Mouse (Mus musculus) ovary, postnatal 36 days (tissue): Measurements from ENCODE around the gene Ppp1r12a.
"Not testable (repeated sequence)": the region's sequence is repeated elsewhere in the genome, so short reads cannot be mapped to it uniquely, and the experiment has no call there.

ENCODE experiments used
- DNase-seq: peaks from one replicate; pipeline ENCODE4 v3.0.0; 2022; ENCODE audit warnings: low spot score, mixed read lengths

Gene Ppp1r12a

DNA sequence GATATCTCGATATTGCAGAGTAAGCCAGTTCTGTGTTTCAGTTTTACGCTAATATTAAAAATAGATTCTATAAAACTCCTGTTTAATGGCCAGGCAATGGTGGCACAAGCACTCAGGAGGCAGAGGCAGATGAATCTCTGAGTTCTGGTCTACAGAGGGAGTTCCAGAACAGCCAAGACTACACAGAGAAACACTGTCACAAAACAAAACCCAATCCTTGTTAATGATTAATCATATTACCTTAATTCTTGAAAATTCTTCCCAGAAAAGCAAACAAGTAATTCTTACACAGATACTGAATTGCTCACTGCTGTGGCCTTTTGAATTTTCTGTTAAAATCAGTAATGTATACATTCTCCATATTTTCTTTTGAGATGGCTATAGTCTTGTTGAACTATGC, 37.0 kb downstream of the Ppp1r12a start:
- DNase-seq = no peak

GRCm38 (mm10) chr10:108202126-108202525, 40.1 kb downstream of the Ppp1r12a start:
- no peak for DNase-seq

DNA sequence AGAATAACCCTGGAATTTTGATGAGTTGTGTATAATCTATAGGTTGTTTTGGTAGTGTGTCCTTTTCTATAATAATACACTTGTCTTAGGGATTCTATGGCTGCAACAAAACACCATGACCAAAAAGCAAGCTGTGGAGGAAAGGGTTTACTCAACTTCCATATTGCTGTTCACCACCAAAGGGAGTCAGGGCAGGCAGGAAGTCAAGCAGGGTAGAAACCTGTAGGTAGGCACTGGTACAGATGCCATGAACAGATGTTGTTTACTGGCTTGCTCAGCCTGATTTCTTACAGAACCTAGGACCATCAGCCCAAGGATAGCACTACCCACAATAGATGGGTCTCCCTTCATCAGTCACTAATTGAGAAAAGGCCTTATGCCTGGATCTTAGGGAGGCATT, 41.4 kb downstream of the Ppp1r12a start:
- DNase-seq = no peak

DNA sequence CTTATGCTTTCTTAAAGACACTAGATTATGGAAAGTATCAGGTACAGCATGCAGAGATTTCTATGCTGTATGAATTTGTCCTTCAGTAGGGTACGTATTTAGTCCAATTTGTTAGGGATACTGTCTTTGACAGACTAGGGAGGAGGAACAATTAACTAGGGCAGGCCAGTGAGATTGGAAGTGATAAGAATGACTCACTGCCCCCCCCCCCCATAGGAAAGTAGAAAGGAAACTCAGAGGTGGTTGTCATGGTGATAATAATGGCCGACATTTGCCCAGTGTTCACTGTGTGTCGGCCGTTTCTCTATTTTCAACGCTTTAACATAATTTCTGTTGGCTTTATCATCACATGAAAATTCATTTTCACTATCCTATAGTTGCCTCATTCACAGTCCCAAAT, 47.4 kb downstream of the Ppp1r12a start:
- DNase-seq = no peak

GRCm38 (mm10) chr10:108224413-108224812, 62.4 kb downstream of the Ppp1r12a start:
- no peak for DNase-seq

GRCm38 (mm10) chr10:108237049-108237448, 75.1 kb downstream of the Ppp1r12a start:
- DNase-seq = no peak

DNA sequence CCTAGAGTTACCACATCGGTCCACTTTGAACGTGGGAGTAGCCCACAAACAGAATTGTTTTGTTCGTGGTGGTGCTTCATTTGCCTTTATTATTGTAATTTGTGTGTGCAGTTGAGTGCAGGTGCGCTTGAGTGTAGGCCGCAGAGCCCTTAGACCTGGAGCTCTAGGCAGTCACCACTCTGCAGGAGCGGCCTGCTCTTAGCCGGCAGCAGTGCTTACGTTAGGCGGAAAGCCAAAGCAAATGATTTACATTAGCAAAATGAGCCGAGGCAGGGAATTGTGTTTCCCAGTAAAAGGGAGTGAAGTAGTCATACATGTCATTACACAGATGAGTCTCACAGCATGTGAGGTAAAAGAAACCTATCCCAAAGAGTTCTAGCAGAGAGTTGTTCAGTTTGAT, 77.1 kb downstream of the Ppp1r12a start:
- no peak for DNase-seq

DNA sequence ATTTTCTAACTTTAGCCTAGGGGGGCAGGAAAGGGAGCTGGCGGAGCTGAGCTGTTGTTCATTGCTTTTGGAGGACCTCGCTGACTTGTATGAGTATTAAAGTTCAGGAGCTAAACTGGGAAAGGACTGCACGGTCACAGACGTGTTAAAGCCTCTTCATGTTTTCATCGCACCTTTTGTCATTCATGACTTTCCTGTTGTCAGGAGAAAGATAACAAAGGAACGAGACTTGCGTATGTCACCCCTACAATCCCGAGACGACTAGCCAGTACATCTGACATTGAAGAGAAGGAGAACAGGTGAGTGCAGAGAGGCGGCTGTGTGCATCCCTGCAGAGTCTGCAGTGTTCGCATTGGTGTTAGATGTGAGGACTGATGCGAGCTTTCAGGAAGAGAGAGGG, 88.7 kb downstream of the Ppp1r12a start:
- DNase-seq = no peak

- no peak for DNase-seq
These were observed 89.2 kb downstream of the Ppp1r12a start for GRCm38 (mm10) chr10:108251181-108251580.

- no peak for DNase-seq
These were observed 93.9 kb downstream of the Ppp1r12a start for GRCm38 (mm10) chr10:108255812-108256376.

GRCm38 (mm10) chr10:108260931-108261330, 98.9 kb downstream of the Ppp1r12a start:
- DNase-seq = no peak

DNA sequence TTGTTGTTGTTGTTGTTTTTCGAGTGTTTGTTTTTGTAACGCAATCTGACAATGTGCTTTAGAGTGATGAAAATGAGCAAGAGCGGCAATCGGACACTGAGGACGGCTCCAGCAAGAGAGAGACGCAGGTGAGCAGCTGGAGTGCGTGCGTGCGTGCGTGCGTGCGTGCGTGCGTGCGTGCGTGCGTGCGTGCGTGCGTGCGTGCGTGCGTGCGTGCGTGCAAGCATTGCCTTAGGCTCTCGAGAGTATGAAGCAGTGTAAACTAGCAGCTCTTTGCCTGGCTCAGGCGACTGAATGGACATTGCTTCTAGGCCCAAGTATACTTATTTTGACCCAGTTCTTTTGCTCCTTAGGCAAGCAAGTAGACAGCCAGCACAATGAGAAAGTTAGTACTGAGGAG, 102.6 kb downstream of the Ppp1r12a start:
- no peak for DNase-seq

DNA sequence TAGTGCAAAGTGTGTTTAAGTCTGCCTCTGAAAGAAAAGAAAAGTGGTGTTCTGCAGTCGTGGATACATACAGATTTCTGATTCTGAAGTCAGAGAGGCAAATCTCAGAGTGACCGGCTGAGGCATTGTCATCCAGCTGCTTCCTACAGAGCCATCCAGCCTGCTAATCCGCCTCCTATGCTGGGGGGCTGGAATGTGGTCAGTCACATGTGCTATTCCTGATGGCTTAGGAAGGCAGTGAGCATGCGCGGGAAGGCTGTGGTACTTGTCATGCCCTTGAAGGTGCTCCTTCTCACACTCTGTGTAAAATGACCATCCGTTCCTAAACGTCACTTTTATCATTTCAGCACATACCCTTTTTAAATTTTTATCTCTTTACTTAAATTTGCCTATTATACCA, 109.2 kb downstream of the Ppp1r12a start:
- no peak for DNase-seq

DNA sequence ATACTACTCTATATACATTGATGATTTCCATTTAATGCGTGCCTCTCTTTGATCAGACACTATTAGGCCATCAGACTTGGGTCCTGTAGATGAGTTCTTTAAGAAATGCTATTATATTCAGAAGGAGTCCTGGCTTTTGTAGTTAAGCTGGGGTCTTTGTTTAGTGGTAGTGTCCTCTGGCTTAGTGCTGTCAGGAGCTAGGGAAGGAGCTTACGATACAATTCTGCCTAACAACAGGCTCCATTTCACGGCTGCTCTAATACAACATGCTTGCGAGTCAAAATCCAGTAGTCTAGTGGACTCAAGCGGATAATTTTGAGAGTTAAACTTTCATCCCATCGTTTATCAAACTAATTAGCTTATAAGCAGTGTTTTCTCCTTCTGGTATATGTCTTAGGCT, 114.7 kb downstream of the Ppp1r12a start:
- no peak for DNase-seq

DNA sequence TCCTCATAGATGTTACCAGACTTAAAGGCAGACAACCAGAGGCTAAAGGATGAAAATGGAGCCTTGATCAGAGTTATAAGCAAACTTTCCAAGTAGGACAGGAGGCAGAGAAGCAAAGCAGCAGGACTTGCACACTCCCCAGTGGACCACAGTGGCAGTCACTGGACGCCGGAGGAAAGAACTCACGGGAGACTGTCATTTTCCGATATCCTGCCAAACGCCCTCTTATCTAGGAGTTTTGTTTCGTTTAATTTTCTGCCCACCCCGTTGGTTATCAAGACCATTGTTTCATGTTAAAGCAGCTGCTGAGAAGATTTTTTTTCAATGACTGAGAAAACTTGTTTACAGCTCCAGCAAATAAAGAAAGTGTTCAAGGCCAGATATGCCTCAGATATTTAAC, 115.2 kb downstream of the Ppp1r12a start:
- DNase-seq = no peak

DNA sequence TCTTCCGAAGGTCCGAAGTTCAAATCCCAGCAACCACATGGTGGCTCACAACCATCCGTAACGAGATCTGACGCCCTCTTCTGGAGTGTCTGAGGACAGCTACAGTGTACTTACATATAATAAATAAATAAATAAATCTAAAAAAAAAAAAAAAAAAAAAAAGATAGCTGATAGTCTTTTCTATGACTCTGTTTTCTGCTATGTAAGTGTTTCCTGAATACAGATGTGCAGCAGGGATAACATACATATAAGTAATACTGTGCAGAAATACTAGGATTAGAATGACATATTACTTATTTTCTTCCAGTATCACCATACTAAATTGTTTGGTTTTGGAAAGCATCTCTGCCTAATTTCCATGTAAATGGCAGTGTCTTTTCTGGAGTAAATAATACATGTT, 119.1 kb downstream of the Ppp1r12a start:
- DNase-seq = not testable (repeated sequence)

DNA sequence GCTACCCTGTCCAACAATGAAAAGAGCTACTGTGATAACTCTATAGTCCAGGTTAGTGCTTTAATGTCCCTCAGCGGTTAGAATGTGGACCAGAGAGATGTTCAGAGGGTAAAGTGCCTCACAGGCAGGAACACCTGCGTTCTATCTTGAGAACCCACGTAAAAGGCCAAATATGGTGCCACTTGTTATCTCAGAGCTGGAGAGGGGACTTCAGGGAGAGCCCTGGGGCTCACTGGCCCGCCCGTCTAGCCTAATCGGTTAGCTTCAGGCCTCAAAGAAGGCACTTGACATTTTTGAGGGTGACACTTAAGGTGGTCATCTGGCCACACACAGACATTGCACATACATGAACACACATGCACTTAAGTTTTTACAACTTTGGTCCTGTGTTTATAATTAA, 120.4 kb downstream of the Ppp1r12a start:
- DNase-seq = no peak

GRCm38 (mm10) chr10:108283418-108283817, 121.4 kb downstream of the Ppp1r12a start:
- no peak for DNase-seq

DNA sequence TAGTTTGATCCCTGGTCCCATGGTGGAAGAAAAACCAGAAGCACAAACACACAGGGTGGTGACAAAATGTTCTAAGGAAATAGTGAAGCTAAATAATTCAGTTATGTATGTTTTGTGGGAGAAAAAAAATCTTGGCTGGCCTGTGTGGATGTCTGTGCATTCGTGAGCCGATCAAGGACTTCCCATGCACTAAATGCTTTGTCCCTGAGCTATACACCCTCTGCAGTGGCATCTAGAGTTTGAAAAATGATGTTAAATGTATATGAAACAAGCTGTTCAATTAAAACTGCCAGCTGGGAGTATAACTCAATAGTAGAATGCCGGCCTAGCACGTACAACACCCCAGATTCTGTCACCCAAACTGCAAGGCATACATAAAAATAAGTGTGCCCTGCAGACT, 121.8 kb downstream of the Ppp1r12a start:
- no peak for DNase-seq

DNA sequence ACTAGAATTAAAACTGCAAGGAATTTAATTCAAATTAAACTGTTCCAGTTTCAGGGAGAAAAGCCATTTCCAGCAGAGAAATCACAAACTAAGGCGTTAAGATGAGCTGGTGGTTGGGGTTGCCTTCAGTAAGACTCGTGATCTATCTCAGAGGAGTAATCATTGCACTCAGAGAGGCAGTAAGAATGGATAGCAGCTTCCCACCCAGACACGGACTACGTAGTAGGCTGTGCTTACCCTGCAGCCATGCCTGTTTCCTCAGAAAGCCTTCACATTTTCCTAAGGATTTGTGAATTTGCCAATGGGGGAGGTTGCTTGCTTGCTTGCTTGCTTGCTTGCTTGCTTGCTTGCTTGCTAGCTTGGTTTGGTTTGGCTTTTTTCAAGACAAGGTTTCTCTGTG, 122.5 kb downstream of the Ppp1r12a start:
- no peak for DNase-seq

DNA sequence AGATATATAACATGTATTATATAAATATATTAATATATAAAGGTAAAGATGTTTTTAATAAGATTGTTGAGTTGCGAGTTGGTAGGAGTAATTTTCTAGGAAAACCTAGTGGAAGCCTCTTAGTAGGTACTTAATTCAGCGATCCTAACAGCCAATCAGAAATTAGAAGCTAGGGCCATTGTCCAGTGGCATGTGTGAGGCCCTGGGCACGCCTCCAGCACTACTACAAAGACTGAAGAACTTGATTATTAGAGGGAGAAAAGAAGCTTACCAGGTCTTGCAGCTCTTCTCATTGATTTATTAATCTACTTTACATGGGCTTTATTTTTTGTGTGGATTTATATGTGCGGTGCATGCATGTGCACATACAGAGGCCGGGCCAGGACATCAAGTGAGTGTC, 123.0 kb downstream of the Ppp1r12a start:
- no peak for DNase-seq

- DNase-seq = no peak
These were observed 124.9 kb downstream of the Ppp1r12a start for GRCm38 (mm10) chr10:108286658-108287437.

DNA sequence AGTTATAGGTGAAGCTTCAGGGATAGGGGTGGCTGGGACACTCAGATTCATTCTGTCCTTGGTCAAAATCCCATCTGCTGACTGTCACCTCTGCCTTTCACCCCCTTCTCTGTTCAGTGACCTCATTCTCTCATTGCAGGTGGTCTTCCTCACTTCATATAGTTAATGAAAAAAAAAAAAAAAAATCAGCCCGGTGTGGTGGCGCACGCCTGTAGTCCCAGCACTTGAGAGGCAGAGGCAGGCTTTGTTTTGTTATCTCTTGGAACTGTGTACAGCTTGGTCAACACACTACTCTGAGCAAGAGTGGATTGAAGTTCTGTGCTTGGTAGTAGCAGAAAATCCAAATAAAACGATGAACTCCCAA, 125.4 kb downstream of the Ppp1r12a start:
- no peak for DNase-seq

- no peak for DNase-seq
These were observed 128.1 kb downstream of the Ppp1r12a start for GRCm38 (mm10) chr10:108290046-108290445.
